Comparison of ENCODE assay signal across 15 mouse cellular contexts in the genomic region with DNA sequence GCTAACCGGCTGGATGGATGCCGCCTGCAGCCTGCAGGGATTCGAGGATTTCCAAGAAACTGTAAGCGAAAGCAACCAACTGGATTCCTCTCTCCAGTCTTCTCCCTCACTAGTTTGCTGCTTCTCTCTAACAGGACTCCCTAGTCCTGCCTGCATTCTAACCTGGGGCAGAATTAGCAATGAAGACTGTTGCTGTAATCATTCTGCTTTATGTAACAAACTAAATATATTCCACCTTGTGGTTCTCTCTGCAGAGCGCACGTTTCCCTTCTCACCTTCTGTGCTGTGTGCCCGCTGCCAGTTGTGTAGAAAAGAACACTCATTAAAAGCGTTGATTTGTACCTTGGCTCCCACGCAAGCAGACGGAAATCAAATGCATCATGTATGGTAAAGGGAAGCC. TPM values are rescaled to one million over a fixed set of nuclear protein-coding genes. Genes with fewer than 3 reads are reported as not detected.
"Had no signal": no experiment of that assay in that cellular context is flagged by ENCODE, and none has a peak within 500 bp of the region (broad histone marks: within the 10 kb centered on the region; RNA-seq: fewer than 3 reads in every experiment).

No protein-coding gene starts in this region.

- H3K27ac ChIP-seq: kidney, postnatal 0 days; left cerebral cortex, adult 2 months; limb, embryonic 10.5 days; liver, embryonic 15.5 days; midbrain, embryonic 10.5 days; neural tube, embryonic 15.5 days had no signal

- H3K4me3 ChIP-seq: left cerebral cortex, adult 2 months; limb, embryonic 10.5 days; liver, embryonic 15.5 days; midbrain, embryonic 10.5 days; myocyte; neural tube, embryonic 15.5 days had no signal

- DNase-seq: kidney, adult 9 months; kidney, postnatal 36 days; lung, embryonic 14.5 days; lung, postnatal 10 days; lung, postnatal 4 days; midbrain, embryonic 14.5 days; thymus, postnatal 4 days had no signal

RNA-seq across cellular contexts. Expression of a gene that starts 37.2 kb away (rescaled TPM):
- total RNA-seq: megakaryocyte, adult 5-6 weeks had no signal
